Mouse (Mus musculus) midbrain, postnatal 0 days (tissue): ENCODE data around the gene Klhdc7b. TPM values are rescaled to one million over a fixed set of nuclear protein-coding genes. Genes with fewer than 3 reads are reported as not detected.
A peak's percentile ranks its signal among the peaks of the same experiment; 100 is the strongest.

ENCODE experiments used
- ATAC-seq: fragments of 200-750 bp; cut with Nextera tagmentation; 2 replicates; pipeline ENCODE4 v1.8.0; 2017; ENCODE audit warnings: moderate number of reproducible peaks, mild to moderate bottlenecking, moderate TSS enrichment, moderate library complexity; ENCODE audit not compliant: low FRiP score
- DNase-seq: peaks from one replicate; pipeline ENCODE4 v3.0.0-alpha.2; 2015; ENCODE audit warnings: low spot score
- H3K27ac ChIP-seq: fragments of 300-500 bp; sonication (generic); 2 replicates; pipeline ENCODE4 v1.5.1; 2014; ENCODE audit warnings: low read depth, mild to moderate bottlenecking, low read length, mixed read lengths
- H3K27me3 ChIP-seq: fragments of 300-500 bp; sonication (generic); 2 replicates; pipeline ENCODE4 v1.6.1; 2014; ENCODE audit warnings: low read length, control low read depth, mixed read lengths; ENCODE audit not compliant: insufficient read depth
- H3K36me3 ChIP-seq: fragments of 300-500 bp; sonication (generic); 2 replicates; pipeline ENCODE4 v1.6.1; 2014; ENCODE audit warnings: low read length, control low read depth, mixed read lengths; ENCODE audit not compliant: insufficient read depth
- H3K4me1 ChIP-seq: fragments of 300-500 bp; sonication (generic); 2 replicates; pipeline ENCODE4 v1.6.1; 2014; ENCODE audit warnings: mild to moderate bottlenecking, control low read depth, antibody characterized with exemption, low read length, mixed read lengths; ENCODE audit not compliant: insufficient read depth
- H3K4me2 ChIP-seq: fragments of 300-500 bp; sonication (generic); 2 replicates; pipeline ENCODE4 v1.6.1; 2014; ENCODE audit warnings: low read depth, mild to moderate bottlenecking, low read length, mixed read lengths; ENCODE audit not compliant: poor library complexity, severe bottlenecking
- H3K4me3 ChIP-seq: fragments of 300-500 bp; sonication (generic); 2 replicates; pipeline ENCODE4 v1.5.1; 2014; ENCODE audit warnings: low read depth, mild to moderate bottlenecking, low read length, moderate library complexity
- H3K9ac ChIP-seq: fragments of 300-500 bp; sonication (generic); replicated peaks from 2 replicates; pipeline ENCODE4 v1.6.1; 2014; ENCODE audit warnings: mild to moderate bottlenecking, low read length, moderate library complexity, mixed read lengths; ENCODE audit not compliant: poor library complexity, severe bottlenecking
- H3K9me3 ChIP-seq: fragments of 300-500 bp; sonication (generic); 2 replicates; pipeline ENCODE4 v1.6.1; 2016; ENCODE audit warnings: low read length, control low read depth
- CTCF ChIP-seq: IDR thresholded peaks from 2 replicates; pipeline ENCODE4 v1.5.1; 2016; ENCODE audit warnings: antibody characterized with exemption, mild to moderate bottlenecking
- WGBS: fragments of 180-500 bp; shearing (Covaris S2); extraction: QIAGEN DNeasy Blood & Tissue Kit; methylation state at CpG from one replicate; pipeline ENCODE4 v1.1.7; 2014; 5-methylcytosine and 5-hydroxymethylcytosine counted together
- polyA plus RNA-seq: library from polyadenylated mRNA; unstranded; fragments of >200 nt; fragmentation: Nextera tagmentation; extraction: Ambion mirVana; gene quantifications from 2 replicates; pipeline ENCODE4 v1.2.1, GENCODE M21; 2015
- total RNA-seq: library from RNA; depleted of rRNA; stranded (reverse); fragments of >200 nt; gene quantifications from 2 replicates; pipeline ENCODE4 v1.2.3, GENCODE M21; 2014

Gene Klhdc7b
- total and polyA plus RNA-seq, 2 experiments from 2014 or later = 0.22 TPM; not detected in 1

GRCm38 (mm10) chr15:89372536-89372935 is 12.2 kb upstream of the Klhdc7b start:
- Histone ChIP-seq H3K36me3 (peaks cover 44% of the 10 kb centered on the region), H3K4me2 (peak overlapping the region; percentile 84), H3K4me1 (peaks cover 6% of the 10 kb centered on the region; the same call in 1 of the 2 replicates), H3K27me3 (peaks cover 13% of the 10 kb centered on the region), H3K4me3 (peak overlapping the region; percentile 72; the same call in 1 of the 2 replicates), H3K9me3 (no peaks in the 10 kb centered on the region), H3K27ac (peak overlapping the region; percentile 88), H3K9ac (peak overlapping the region; percentile 78)
- WGBS = 82% methylated on average over 7 of the region's 7 CpGs
- TF ChIP-seq CTCF = no peak
- ATAC-seq = no peak
- no peak for DNase-seq

DNA sequence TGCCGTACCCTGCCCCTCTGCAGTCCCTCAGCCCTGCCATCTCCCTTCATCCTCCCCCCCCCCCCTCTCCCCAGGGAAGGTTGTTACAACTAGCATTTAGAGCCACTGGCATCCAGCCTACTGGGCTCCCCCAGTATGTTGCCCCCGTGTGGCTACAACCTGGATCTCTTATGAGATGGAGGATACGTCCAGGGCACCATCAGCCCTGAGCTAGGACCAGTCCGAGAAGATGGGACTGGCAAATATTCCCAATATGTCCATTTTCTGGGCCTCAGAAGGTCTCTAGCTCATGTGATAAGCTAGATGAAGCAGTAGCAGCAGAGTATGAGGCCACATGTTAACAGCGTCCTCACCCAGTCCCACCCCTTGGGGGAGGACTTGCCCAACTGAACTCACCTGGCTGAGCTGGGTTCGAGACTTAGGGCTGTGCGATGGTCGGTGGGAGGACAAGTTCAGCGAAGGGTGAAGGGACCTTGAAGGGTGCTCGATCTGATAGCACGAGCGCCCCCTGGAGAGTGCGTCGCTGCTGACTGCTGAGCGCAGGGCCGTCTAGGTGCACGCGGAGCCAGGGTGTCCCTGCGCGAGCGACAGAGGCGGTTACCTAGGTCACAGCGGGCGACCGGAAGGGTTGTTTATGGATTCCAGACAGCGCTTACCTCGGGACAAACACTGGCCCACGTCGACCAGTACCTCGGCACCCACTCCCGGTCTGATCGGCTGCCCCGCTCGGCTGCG is 11.5 kb upstream of the Klhdc7b start:
- peak; percentile 68 for TF ChIP-seq CTCF
- Histone ChIP-seq H3K4me2 (peak overlapping the region; percentile 84), H3K27me3 (peaks cover 19% of the 10 kb centered on the region), H3K36me3 (peaks cover 38% of the 10 kb centered on the region), H3K4me3 (peak overlapping the region; percentile 72), H3K27ac (peak overlapping the region; percentile 88), H3K9ac (peak overlapping the region; percentile 78), H3K9me3 (no peaks in the 10 kb centered on the region), H3K4me1 (peaks cover 6% of the 10 kb centered on the region; the same call in 1 of the 2 replicates)
- ATAC-seq (peak; percentile 80), DNase-seq (peak; percentile 77)
- WGBS = 2% methylated on average over 35 of the region's 35 CpGs

DNA sequence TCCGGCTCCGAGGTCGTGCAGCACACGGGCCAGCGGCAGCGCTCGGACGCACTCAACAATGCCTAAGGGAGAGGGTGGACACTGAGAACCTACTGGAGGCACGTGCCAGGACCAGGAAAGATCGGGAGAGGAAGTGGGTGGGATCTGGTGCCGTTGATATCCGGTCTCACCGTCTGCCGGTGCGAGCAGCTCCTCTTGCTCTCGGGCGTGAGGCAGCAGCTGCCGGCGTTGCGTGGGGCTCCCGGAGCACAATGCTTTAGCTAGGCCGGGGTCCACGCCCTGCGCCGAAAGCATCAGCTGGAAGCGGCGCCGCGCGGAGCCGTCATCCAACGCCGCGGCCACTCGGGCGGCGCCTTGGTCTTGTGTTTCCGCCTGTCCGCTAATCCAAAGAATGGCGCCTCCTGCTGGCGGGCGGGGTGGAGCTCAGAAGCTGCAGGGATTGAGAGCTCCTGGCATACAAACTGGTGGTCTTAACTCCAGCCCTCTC is 10.9 kb upstream of the Klhdc7b start, which contains the start of gene Sco2:
Gene Sco2, minus strand, starts transcription at position 85 of the 487 bp plus-strand sequence.
- H3K27ac ChIP-seq = peak within 1 kb of the TSS; percentile 88
- peaks cover 26% of the 10 kb centered on the region for H3K27me3 ChIP-seq
- H3K36me3 ChIP-seq = peaks cover 31% of the 10 kb centered on the region
- ATAC-seq = peak; percentile 83
- peak within 1 kb of the TSS; percentile 72 for H3K4me3 ChIP-seq
- under 1% methylated on average over 42 of the region's 42 CpGs for WGBS
- H3K9me3 ChIP-seq = no peaks in the 10 kb centered on the region
- TF ChIP-seq CTCF = peak; percentile 85
- H3K9ac ChIP-seq = peak within 1 kb of the TSS; percentile 78
- peak within 1 kb of the TSS; percentile 84 for H3K4me2 ChIP-seq
- peak; percentile 93 for DNase-seq
- peaks cover 11% of the 10 kb centered on the region for H3K4me1 ChIP-seq

GRCm38 (mm10) chr15:89374340-89374739 is 10.4 kb upstream of the Klhdc7b start:
- Histone ChIP-seq H3K27me3 (peaks cover 28% of the 10 kb centered on the region), H3K4me2 (peak overlapping the region; percentile 84), H3K27ac (peak overlapping the region; percentile 88), H3K4me3 (peak overlapping the region; percentile 72), H3K36me3 (peaks cover 28% of the 10 kb centered on the region), H3K9me3 (no peaks in the 10 kb centered on the region), H3K9ac (peak overlapping the region; percentile 78), H3K4me1 (peaks cover 16% of the 10 kb centered on the region)
- no peak for ATAC-seq
- TF ChIP-seq CTCF = no peak
- no peak for DNase-seq
- WGBS = 47% methylated on average over 9 of the region's 9 CpGs

GRCm38 (mm10) chr15:89374801-89375534 is 9.7 kb upstream of the Klhdc7b start:
- Histone ChIP-seq H3K27me3 (peaks cover 32% of the 10 kb centered on the region), H3K9ac (no peak overlapping the region; the same call in 1 of the 2 replicates), H3K36me3 (peaks cover 21% of the 10 kb centered on the region), H3K4me3 (no peak overlapping the region), H3K4me1 (peaks cover 16% of the 10 kb centered on the region), H3K4me2 (peak overlapping the region; percentile 84), H3K27ac (no peak overlapping the region), H3K9me3 (no peaks in the 10 kb centered on the region)
- DNase-seq (no peak), ATAC-seq (no peak)
- TF ChIP-seq CTCF = no peak
- WGBS = 93% methylated on average over 17 of the region's 17 CpGs
